Mouse (Mus musculus): ENCODE measurements at regions not wholly inside any gene's neighbourhood (a gene's known extent, or its start where the extent isn't known, plus 50 kb on each side); places are given as distances from the start of the nearest gene placed in this dataset.
"Not testable (repeated sequence)": the region's sequence is repeated elsewhere in the genome, so short reads cannot be mapped to it uniquely, and the experiment has no call there.

GRCm38 (mm10) chr17:82922986-82923385 is 292.1 kb upstream of the Pkdcc start:
- DNase-seq, result not testable (repeated sequence)

- DNase-seq, result no peak
These were observed 289.3 kb upstream of the Pkdcc start for GRCm38 (mm10) chr17:82925751-82926150.

- no peak for DNase-seq
These were observed 287.4 kb upstream of the Pkdcc start for GRCm38 (mm10) chr17:82927681-82928080.

GRCm38 (mm10) chr17:82929511-82929910 is 285.6 kb upstream of the Pkdcc start:
- DNase-seq, result no peak

GRCm38 (mm10) chr17:82930738-82931137 is 284.4 kb upstream of the Pkdcc start:
- no peak for DNase-seq

GRCm38 (mm10) chr17:82931476-82931875 is 283.6 kb upstream of the Pkdcc start:
- DNase-seq, result no peak

GRCm38 (mm10) chr17:82936836-82937235 is 278.3 kb upstream of the Pkdcc start:
- DNase-seq, result no peak

GRCm38 (mm10) chr17:82946083-82946482 is 269.0 kb upstream of the Pkdcc start:
- no peak for DNase-seq

GRCm38 (mm10) chr17:82949794-82950193 is 265.3 kb upstream of the Pkdcc start:
- DNase-seq, result no peak

GRCm38 (mm10) chr17:82950268-82950667 is 264.8 kb upstream of the Pkdcc start:
- no peak for DNase-seq

- no peak for DNase-seq
These were observed 257.7 kb upstream of the Pkdcc start for GRCm38 (mm10) chr17:82957409-82957808.

- peak in 1 of 2 experiments; percentile 12 for DNase-seq
These were observed 251.7 kb upstream of the Pkdcc start for GRCm38 (mm10) chr17:82963374-82963773.

GRCm38 (mm10) chr17:82999710-83000109 is 215.4 kb upstream of the Pkdcc start:
- no peak for DNase-seq

GRCm38 (mm10) chr17:83000411-83000810 is 214.7 kb upstream of the Pkdcc start:
- no peak for DNase-seq

- DNase-seq, result no peak
These were observed 213.5 kb upstream of the Pkdcc start for GRCm38 (mm10) chr17:83001567-83001966.

GRCm38 (mm10) chr17:83010845-83011244 is 204.2 kb upstream of the Pkdcc start:
- no peak for DNase-seq

- DNase-seq, result no peak
These were observed 199.4 kb upstream of the Pkdcc start for GRCm38 (mm10) chr17:83015656-83016055.

- no peak for DNase-seq
These were observed 198.2 kb upstream of the Pkdcc start for GRCm38 (mm10) chr17:83016936-83017335.

GRCm38 (mm10) chr17:83019267-83019666 is 195.8 kb upstream of the Pkdcc start:
- DNase-seq, result no peak

GRCm38 (mm10) chr17:83020576-83020975 is 194.5 kb upstream of the Pkdcc start:
- no peak for DNase-seq

GRCm38 (mm10) chr17:83025340-83025816 is 189.7 kb upstream of the Pkdcc start:
- DNase-seq, result peak; percentile 64 to 79

GRCm38 (mm10) chr17:83034914-83035573 is 180.0 kb upstream of the Pkdcc start:
- DNase-seq, result no peak

- no peak for DNase-seq
These were observed 179.5 kb upstream of the Pkdcc start for GRCm38 (mm10) chr17:83035574-83035918.

GRCm38 (mm10) chr17:83039563-83039962 is 175.5 kb upstream of the Pkdcc start:
- no peak for DNase-seq

- no peak for DNase-seq
These were observed 170.6 kb upstream of the Pkdcc start for GRCm38 (mm10) chr17:83044515-83044914.

All from layer of hippocampus, postnatal 36 days (tissue).